Mouse (Mus musculus): ENCODE results near the gene Stambpl1.

Stambpl1 gene

DNA sequence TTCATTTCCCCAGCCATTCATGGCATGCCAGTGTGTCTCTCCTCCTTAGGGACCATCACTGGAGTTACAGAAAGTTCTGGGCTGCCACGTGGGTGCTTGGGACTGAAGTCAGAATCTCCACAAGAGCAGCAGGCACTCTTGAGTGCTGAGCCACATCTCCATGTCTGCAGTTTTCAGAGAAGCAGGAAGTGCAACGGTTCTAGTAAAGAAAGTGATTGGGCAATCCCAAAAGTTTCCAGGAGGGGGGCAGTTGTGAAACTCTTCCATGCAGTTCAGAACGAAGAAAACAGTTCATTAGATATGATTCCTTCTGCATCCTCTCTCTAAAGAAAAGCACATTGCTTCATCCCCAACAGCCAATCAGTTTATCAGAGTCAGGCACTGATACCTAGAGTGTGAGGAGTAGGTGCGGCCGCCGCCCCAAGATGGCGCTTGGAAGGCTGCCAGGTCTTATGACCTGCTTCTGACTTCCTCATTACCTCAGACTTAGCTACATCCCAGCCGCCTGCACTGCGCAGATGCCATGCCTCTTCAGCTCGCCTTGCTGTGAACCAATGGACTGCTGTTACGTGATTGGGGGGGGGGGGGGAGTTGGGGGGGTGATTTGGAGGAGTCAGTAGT, 78.2 kb downstream of the Stambpl1 start:
- in situ Hi-C loops (cut with MboI, MseI): no loop called here

DNA sequence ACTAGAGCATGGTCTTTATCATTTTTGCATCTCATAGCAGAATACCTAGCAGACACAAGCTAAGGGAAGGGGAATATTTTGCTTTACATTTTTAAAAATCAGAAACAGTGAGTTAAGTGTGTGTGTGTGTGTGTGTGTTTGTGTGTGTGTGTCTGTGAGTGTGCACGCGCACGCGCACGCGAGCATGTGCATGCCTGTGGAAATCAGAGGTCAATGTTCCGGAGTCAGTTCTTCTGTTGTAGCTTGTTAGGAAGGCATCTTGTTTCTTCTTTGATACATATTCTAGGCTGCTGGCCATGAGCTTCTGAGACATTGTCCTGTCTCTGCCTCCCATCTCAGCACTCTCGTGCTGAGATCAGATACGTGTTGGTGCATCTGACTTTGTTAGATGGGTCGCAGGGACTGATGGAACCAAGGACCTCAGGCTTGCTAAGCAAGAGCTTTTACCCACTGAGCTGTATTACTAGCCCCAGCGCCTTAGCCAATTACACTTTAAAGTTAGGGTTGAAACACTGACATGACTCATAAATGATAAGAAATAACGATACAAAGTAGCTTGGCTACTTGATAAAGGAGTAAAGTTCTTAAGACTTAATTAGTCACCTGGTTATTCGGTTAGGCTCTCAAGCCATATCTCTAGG, 78.9 kb downstream of the Stambpl1 start:
- in situ Hi-C loops (cut with MboI, MseI): no loop called here

GRCm38 (mm10) chr19:34273073-34273472, 81.0 kb downstream of the Stambpl1 start:
- in situ Hi-C loops (cut with MboI, MseI): no loop called here

- in situ Hi-C loops (cut with MboI, MseI): no loop called here
These were observed 86.0 kb downstream of the Stambpl1 start for GRCm38 (mm10) chr19:34278078-34278477.

GRCm38 (mm10) chr19:34283614-34284013, 91.6 kb downstream of the Stambpl1 start:
- in situ Hi-C loops (cut with MboI, MseI): no loop called here

GRCm38 (mm10) chr19:34284383-34284782, 92.4 kb downstream of the Stambpl1 start:
- in situ Hi-C loops (cut with MboI, MseI): no loop called here

DNA sequence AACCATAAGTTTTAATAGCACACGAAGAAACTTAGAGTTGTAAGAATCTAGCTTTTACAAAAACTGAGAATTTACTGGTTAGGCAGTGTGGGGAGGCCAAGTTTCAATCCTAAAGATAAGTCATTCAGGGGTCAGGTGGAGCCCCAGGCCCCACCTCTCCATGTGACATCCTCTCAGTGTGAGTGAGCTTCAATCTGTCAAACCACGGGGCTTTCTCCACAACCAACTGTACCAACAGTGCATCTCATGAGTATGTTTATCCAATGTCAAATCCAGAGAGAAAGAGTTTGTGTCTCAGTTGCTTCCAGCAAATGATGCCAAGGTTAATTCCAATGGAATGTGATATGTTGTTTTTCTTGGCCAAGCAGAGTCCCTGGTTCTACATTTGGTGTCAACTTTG, 92.8 kb downstream of the Stambpl1 start:
- in situ Hi-C loops (cut with MboI, MseI): no loop called here

- in situ Hi-C loops (cut with MboI, MseI): no loop called here
These were observed 95.2 kb downstream of the Stambpl1 start for GRCm38 (mm10) chr19:34287221-34287620.

GRCm38 (mm10) chr19:34287656-34288415, 95.8 kb downstream of the Stambpl1 start:
- in situ Hi-C loops (cut with MboI, MseI): no loop called here

DNA sequence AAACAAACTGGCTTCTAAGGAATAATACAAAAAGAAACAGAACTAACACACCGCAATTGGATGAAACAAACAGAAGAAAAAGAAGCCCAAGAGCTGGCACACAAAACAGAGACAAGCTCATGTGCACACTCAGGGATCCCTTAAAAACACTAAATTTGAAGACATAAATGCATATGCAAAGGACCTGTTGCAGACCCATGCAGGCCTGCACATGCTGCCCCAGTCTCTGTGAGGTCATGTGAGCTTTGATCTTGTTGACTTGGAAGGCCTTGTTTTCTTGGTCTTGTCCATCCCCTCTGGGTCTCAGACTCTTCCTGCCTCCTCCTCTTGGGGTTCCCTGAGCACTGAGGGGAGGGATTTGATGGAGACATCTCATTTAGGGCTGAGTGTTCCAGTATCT, 96.7 kb downstream of the Stambpl1 start:
- in situ Hi-C loops (cut with MboI, MseI): no loop called here

Data from T-helper 17 cell (primary cell).